Mouse (Mus musculus) layer of hippocampus, adult 8-10 months (tissue): ENCODE measurements around the gene Lat. TPM values are rescaled to one million over a fixed set of nuclear protein-coding genes. Genes with fewer than 3 reads are reported as not detected.

Experiments used
- DNase-seq, 2 experiments: peaks; one replicate each; pipeline ENCODE4 v3.0.0; 2022; ENCODE audit warnings: low spot score in 2 of 2
- total RNA-seq, 4 experiments: library from RNA; stranded (reverse); gene quantifications; 2 replicates each; pipeline ENCODE4 v1.2.4; 2022

Lat gene
- total RNA-seq, 4 experiments from 2014 or later, result 0.98 to 2.5 (median 1.7) TPM

GRCm38 (mm10) chr7:126368367-126368766 lies 1.0 kb downstream of the Lat start:
- DNase-seq, result no peak

- no peak for DNase-seq
Observed at GRCm38 (mm10) chr7:126367636-126368035, 1.7 kb downstream of the Lat start.

GRCm38 (mm10) chr7:126363038-126363437 lies 6.3 kb downstream of the Lat start:
- no peak for DNase-seq

GRCm38 (mm10) chr7:126359049-126359448 lies 10.3 kb downstream of the Lat start:
- DNase-seq, result no peak

- DNase-seq, result no peak
Observed at GRCm38 (mm10) chr7:126358413-126358812, 11.0 kb downstream of the Lat start.

GRCm38 (mm10) chr7:126357838-126358237 lies 11.5 kb downstream of the Lat start:
- DNase-seq, result no peak

GRCm38 (mm10) chr7:126356793-126357591 lies 12.4 kb downstream of the Lat start:
- DNase-seq, result no peak

GRCm38 (mm10) chr7:126355847-126356597 lies 13.3 kb downstream of the Lat start:
- no peak for DNase-seq

- DNase-seq, result no peak
Observed at GRCm38 (mm10) chr7:126354738-126355614, 14.4 kb downstream of the Lat start.

GRCm38 (mm10) chr7:126353994-126354365 lies 15.4 kb downstream of the Lat start:
- no peak for DNase-seq

- DNase-seq, result no peak
Observed at GRCm38 (mm10) chr7:126353251-126353993, 15.9 kb downstream of the Lat start.

- DNase-seq, result no peak
Observed at GRCm38 (mm10) chr7:126351419-126351951, 17.9 kb downstream of the Lat start.

- no peak for DNase-seq
Observed at GRCm38 (mm10) chr7:126350748-126351418, 18.5 kb downstream of the Lat start.

GRCm38 (mm10) chr7:126348293-126348692 lies 21.1 kb downstream of the Lat start:
- no peak for DNase-seq

GRCm38 (mm10) chr7:126347098-126347497 lies 22.3 kb downstream of the Lat start:
- no peak for DNase-seq

- no peak for DNase-seq
Observed at GRCm38 (mm10) chr7:126345969-126346368, 23.4 kb downstream of the Lat start.

GRCm38 (mm10) chr7:126345557-126345956 lies 23.8 kb downstream of the Lat start:
- DNase-seq, result no peak

GRCm38 (mm10) chr7:126340896-126341295 lies 28.5 kb downstream of the Lat start:
- no peak for DNase-seq

GRCm38 (mm10) chr7:126340206-126340618 lies 29.2 kb downstream of the Lat start:
- no peak for DNase-seq

GRCm38 (mm10) chr7:126339521-126339971 lies 29.8 kb downstream of the Lat start:
- DNase-seq, result no peak
